Mouse (Mus musculus): ENCODE measurements around the gene Parn.

GRCm38 (mm10) chr16:13580016-13580415 is 88.0 kb downstream of the Parn start:
- TF ChIP-seq POLR2A (IDR thresholded peaks at IDR 0.05; ENCODE audit: borderline replicate concordance, extremely low read depth, insufficient read depth, insufficient read length, poor library complexity, severe bottlenecking), result no peak
- TF ChIP-seq CTCF (IDR thresholded peaks at IDR 0.05; ENCODE audit: borderline replicate concordance, extremely low read depth, insufficient read depth, insufficient read length), result no peak
